Mouse (Mus musculus) heart, postnatal 36 days (tissue): Measurements from ENCODE around the gene Tubb1. TPM values are rescaled to one million over a fixed set of nuclear protein-coding genes. Genes with fewer than 3 reads are reported as not detected.

Source experiments
- DNase-seq, 2 experiments: peaks; one replicate each; pipeline ENCODE4 v3.0.0; 2021 to 2022
- intact Hi-C: fragments of 180-260 bp; cut with DNase I; formaldehyde crosslinking; loops from one replicate; pipeline ENCODE4 v1.15.1; 2025
- total RNA-seq, 2 experiments: library from RNA; stranded (reverse); gene quantifications; 2 replicates each; pipeline ENCODE4 v1.2.3; 2021

Tubb1 gene
- total RNA-seq, 2 experiments from 2014 or later: 3.8 to 4.1 TPM

DNA sequence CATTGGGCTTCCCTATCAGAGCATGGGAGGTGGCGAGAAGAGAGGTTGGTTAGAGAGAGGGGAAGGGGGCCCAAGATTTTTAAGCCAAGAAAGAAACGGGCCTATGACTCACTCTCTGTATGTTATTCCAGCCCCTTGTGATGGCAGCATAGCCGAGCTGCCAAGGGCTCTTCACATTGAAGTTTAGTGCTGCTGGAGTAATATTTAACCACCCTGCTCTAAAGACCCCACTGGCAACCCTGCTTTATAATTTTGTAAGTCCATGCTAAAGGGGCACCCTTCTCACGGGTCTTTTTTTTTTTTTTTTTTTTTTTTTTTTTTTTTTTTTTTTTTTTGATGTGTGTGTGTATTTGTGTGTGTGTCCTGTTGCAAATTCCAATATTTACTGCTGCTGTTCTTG lies 8.6 kb upstream of the Tubb1 start:
- intact Hi-C loops: no loop called here
- no peak for DNase-seq

DNA sequence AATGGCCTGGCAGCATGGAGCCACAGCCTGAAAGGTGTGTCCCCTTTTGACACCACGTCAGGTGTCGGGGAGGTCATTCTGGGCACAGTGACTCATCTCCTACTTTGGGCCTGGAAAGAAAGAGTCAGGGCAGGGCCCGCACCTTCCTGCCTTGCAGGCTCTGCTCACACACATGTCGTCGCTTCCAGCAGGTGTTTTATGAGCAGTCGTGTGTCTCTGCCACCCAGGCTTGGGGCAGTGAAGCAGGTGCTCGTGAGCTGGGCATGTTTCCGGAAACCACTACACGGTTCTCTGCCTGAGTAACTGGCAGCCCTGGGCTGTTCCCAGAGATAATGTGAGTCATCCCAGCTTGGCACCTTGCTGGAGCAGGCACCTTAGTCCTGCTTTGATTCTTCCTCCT lies 8.0 kb upstream of the Tubb1 start:
- intact Hi-C loops: no loop called here
- DNase-seq: peak in 1 of 2 experiments; percentile 6

DNA sequence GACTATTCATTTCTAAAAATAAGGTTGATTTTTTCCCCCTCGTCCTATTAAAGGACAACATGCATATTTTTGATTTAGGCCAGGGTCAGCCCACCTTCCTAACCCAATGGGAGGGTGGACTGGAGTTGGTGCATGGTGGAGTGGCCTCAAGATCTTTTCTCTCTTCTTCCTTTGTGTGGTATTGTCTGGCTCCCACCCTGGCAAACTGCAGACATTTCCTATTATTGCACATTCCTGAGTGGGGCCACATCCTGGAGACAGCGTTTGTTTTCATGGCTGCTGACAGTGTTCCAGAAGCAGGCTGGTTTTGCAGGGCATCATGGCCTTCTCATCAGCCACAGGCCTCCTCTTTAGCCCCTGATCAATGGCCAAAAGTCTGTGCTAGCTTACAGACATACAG lies 7.4 kb upstream of the Tubb1 start:
- DNase-seq: no peak
- intact Hi-C loops: no loop called here

DNA sequence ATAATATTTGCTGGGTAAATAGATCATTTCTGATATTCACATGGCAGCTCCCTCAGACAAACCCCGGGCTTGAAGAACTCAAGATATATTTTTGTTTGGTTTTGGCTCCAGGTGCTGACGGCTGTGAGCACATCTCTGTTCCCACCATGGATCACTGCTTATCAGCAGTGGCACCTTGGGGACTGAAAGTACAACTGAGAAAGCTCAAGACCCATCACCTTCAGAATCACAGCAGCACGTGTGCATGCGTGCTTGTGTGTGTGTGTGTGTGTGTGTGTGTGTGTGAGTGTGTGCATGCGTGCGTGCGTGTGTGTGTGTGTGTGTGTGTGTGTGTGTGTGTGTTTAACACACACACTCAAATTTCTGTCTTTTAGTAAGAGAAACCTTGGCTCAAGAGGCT lies 6.1 kb upstream of the Tubb1 start:
- intact Hi-C loops: no loop called here
- no peak for DNase-seq

DNA sequence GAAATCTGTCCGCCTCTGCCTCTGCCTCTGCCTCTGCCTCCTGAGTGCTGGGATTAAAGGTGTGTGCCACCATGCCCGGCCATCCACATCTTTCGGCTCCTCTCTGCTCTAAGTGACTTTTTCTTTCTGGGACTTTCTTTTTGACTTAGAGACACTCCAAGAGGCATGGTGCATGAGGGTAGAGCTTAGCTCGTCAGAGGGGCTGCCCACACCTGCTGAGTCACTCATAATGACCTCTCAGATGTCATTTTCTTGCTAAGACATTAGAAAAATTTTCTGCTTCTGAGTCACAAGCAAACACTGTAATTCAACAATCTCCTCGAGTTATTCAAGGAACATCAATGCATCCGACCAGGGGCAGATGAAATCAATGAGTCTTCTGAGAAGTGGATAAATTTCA lies 5.5 kb upstream of the Tubb1 start:
- DNase-seq: no peak
- intact Hi-C loops: no loop called here

DNA sequence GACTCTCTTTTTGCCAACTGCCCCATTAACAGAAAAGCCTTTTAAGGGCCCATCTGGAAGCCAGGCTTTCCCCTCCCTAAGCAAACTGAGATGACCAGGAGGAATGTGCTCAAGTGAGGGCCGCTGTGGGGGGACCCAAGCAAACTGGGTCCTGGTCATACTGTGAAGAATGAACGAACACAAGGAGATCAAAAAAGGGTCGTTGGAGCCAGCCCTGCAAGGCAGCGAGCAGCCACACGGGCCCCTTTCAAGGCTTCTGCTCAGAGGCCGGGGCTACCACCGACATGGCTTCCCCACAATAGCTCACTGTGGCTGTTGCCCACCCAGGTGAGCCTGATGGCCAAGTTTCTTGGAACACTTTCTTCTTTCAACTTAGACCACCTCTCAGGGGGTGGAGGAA lies 4.0 kb upstream of the Tubb1 start:
- no peak for DNase-seq
- intact Hi-C loops: no loop called here

DNA sequence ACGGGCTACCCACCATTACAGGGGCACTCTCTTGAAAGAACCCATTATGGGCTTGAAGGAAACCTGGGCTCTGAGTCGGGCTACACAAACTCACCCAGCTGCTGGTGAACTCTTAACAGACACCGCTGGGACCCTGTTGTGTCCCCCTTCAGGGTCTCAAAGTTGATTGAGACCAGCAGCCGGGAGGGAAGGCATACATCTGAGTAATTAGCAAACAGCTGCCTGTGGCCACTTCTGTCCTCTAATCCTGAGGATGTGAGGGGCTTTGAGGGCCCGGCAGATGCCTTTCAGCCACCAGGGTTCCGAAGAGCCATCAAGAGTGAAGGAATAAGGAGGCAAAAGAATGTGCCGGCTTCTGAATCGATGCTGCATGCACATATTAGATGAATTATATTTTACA lies 3.6 kb upstream of the Tubb1 start:
- no peak for DNase-seq
- intact Hi-C loops: no loop called here

DNA sequence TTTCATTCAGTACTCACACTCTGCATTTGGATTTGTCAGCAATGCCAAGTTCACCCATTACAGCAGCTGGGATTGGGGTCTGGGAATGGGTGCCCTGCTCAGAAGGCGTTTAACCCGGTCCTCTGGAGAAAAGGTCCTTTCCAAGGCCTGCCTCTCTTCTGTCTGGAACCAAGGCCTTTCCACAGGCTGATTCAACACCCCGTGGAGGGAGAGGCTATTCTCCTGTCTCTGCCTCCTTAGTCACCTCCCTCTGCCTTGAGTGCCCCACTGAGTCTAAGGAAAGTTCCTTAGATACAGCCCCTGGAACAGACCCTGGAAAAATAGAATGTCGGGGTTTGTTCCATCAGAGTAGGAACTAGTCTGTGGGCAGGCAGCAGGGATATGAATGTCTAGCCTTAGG lies 2.1 kb upstream of the Tubb1 start:
- DNase-seq: no peak
- intact Hi-C loops: no loop called here

DNA sequence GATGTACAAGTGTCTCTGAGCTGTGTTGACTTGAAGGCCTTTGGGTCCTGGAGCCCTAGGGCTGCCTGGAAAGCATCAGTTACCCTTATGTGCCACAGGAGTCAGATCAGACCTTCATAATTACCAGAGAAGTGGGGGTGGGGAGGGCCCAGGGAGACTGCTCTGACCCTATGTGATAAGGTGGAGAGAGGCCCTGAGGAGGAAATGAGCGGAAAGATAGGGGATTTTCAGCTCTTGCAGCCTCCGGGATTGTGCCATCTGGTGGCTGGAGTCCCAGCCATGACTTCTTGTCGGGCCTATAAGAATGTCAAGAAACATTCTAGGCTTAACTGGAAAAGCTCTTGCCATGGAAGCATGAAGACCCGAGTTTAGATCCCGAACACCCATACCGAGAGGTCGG lies 3.2 kb downstream of the Tubb1 start:
- DNase-seq: no peak
- intact Hi-C loops: loop anchor here (1.0 kb wide), 1 partner anchor 142 kb away; no protein-coding TSS in a partner anchor

DNA sequence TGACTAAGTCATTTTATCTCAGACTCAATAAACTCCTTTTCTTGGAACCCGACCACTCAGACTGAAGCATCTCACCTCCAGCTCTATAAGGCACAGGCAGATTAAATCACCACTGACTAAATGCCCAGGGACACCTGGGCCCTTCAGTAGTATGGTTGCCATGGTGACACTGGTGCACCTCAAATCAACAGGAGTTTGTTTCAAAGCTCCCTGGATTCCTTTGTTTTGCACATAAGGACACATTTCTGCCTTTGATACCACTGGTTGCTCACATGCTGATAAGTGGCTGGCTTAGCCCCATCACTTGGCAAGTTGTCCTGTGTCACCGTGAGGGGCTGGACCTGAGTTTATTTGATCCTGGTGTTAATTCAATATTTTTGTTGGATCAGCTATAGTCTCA lies 8.9 kb downstream of the Tubb1 start:
- DNase-seq: no peak
- intact Hi-C loops: no loop called here

DNA sequence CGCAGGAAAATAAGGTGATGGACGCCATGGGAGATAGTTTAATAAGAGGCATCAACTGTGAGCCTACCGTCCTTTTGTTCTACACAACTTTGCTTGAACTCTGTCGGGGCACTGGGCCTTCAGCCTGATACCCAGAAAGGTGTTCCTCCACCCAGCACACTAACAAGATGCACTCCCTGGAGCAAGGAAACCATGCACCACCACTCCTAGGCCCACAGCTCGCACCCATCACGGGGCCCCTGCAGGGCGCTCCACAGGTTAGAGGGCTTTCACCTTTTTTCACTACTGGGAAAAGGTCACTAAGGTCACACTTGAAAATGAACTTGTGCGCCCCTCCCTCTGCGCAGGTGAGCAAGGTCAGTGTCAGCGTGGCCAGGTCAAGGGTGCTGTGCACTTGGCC lies 12.9 kb downstream of the Tubb1 start:
- intact Hi-C loops: loop anchor here (10.0 kb wide), 1 partner anchor 799 kb away; no protein-coding TSS in a partner anchor
- DNase-seq: peak in 1 of 2 experiments; percentile 14

DNA sequence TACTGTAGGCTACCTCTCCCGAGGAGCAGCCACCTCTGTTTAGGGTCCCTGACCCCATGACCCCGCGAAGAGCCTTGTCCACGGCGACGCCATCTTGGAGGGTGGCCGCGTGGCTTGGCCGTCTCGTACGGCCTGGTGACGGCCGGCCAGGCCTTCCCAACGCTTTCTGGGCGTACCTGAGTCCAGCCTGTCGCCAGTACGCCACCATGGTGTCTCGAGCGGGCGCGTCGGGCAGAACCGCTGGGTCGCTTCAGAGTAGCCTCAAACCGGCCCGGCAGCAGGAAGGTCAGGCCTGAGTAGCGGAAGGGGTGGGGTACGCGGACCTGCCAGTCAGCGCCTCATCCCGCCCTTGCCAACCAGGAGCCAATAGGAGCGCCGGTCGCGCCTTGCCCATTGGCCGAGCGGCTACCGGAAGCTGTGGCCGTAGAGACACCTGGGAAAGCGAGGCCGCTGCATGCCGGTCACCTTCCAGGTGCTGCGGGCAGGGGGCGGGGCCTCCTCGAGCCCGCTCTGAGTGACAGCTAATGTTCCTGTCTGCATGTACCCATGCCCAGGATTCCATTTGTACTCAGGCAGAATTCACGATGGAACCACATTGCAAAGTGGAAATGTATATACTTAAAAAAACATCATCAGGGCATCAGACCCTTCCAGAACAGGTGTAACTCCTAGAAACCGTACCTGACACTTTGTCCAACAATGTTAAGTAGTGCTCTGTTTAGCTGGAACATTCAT lies 13.5 kb downstream of the Tubb1 start, which contains the start of gene Atp5e:
TSS of gene Atp5e (minus strand) at position 317 of the 735 bp plus-strand sequence.
- DNase-seq: peak; percentile 94
- intact Hi-C loops: loop anchor here (10.0 kb wide), 1 partner anchor 799 kb away; no protein-coding TSS in a partner anchor

DNA sequence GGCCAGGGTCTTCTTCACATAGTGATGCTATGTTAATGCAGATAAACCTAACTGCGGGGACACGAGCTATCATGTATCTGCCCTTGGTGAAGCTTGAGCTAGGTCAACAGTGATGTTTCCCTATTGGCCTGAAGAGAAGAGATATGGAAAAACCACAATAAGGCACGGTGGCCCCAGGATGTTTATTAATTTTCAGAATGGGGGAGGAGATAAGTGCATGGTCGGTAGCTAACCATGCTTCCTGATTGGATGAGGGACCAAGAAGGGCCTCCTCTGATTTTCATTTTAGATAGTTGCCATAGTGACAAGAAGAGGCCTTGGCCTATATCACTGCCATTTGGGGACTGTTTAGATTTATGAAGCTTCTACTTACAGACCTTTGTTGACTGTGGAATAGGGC lies 19.8 kb downstream of the Tubb1 start:
- intact Hi-C loops: loop anchor here (5.0 to 10.0 kb wide), 2 partner anchors 387 to 396 kb away; partner anchors contain the start of gene Stx16
- DNase-seq: no peak

DNA sequence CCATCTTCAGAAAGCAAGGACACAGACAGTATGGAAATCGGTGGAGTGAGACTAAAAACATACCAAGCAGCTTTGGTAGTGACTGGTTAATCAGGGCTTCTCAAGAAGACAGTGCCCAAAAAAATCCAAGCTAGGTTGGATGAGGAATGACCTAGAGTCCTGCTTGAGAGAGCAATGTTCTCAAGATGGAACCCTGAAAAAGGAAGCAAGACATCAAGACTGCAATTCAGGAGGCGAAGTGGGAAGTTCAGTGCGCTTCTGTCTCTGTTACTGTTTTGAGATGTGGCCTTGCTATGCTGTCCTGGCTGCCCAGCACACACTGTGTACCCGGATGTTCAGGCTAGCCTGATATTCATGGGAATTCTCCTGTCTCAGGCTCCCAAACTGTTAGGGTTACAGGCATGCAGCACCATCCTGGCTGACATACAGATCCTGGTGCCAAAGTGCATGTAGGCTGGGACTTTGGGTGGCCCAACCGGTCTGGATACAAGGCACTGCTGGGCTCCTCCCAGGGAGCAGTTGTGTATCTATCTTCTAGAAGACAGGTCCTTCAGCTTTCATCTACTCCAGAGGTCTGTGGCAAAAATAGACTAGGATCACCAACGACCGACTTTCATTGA lies 20.4 kb downstream of the Tubb1 start:
- intact Hi-C loops: loop anchor here (5.0 to 10.0 kb wide), 2 partner anchors 386 to 396 kb away; partner anchors contain the start of gene Stx16

DNA sequence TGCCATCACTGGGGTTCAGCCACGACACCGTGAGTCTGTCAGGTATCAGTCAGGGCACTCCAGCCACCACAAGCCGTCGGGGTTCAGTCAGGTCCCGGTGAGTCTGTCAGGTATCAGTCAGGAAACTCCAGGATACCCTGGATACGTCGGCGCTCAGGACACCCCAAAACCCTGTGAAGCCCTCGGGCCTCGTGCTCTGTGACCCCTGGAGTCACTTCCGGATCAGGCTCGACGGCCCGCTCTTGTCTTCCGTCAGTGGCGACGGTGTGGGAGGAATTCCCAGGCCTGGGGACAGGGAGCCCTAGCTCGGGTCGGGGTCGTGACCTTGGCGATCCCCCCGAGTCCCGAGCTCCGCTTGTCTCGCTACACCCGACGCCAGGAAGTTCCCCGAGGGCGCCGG lies 21.9 kb downstream of the Tubb1 start:
- intact Hi-C loops: loop anchor here (2.0 to 10.0 kb wide), 4 partner anchors 34 to 398 kb away; partner anchors contain the start of genes Ctsz and Stx16
- DNase-seq: no peak

More for the DNA sequence above, 20.4 kb downstream of the Tubb1 start:
- DNase-seq: no peak

DNA sequence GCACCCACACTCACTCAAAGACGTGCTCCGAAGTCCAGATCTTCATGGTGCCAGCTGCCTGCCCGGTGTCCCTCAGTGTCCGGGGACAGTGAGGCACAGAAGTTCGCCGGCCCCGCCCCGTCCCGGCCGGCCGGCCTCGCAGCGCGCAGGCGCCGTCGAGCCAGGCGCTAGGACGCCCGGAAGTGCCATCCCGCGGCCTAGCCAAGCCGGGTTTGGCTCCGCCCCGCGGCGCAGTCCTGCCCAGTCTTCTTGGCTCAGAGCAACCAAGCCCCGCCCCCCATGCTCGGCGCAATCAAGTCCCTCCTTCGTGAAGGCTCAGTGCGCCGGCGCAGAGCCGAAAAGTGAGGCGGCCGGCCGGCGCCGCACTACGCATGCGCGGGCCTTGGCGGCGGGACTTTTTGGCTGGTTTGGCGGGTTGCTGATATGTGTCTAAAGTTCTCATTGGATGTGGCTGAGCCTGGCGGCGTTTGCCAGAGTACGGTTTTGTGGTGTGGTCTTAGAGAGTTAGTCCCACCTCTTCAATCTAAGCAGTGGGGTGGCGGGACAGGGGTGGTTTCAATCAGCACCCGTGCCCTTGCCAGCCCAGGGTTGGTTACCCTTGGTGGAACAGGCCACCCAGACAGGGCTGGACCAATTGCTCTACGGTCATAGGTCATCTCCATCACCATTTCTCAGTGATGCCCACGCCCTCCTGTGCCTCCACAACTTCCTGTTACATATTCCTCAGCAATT lies 22.5 kb downstream of the Tubb1 start, which contains the start of gene Prelid3b:
TSS of gene Prelid3b (minus strand) at position 264 of the 732 bp plus-strand sequence.
- DNase-seq: peak; percentile 99
- intact Hi-C loops: loop anchor here (2.0 to 10.0 kb wide), 4 partner anchors 34 to 398 kb away; partner anchors contain the start of genes Ctsz and Stx16

DNA sequence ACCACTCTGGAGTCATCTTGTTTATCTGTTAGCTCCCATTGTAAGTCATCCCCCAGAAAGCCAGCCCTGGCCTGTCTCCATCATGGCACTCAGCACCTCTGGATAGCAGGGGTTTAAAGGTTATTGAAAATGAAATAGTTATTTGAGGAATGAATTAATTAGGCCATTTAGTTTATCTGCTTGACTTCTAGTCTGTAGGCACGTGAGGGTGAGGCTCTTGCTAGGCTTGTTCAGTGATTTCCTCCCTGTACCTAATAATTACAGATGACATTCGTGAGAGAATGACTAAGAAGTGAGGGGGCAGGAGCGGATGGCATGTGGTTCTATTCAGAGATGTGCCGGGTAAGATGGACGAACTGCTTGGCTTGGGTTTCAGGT lies 23.0 kb downstream of the Tubb1 start:
- intact Hi-C loops: loop anchor here (2.0 to 10.0 kb wide), 4 partner anchors 35 to 399 kb away; partner anchors contain the start of genes Ctsz and Stx16
- DNase-seq: no peak

DNA sequence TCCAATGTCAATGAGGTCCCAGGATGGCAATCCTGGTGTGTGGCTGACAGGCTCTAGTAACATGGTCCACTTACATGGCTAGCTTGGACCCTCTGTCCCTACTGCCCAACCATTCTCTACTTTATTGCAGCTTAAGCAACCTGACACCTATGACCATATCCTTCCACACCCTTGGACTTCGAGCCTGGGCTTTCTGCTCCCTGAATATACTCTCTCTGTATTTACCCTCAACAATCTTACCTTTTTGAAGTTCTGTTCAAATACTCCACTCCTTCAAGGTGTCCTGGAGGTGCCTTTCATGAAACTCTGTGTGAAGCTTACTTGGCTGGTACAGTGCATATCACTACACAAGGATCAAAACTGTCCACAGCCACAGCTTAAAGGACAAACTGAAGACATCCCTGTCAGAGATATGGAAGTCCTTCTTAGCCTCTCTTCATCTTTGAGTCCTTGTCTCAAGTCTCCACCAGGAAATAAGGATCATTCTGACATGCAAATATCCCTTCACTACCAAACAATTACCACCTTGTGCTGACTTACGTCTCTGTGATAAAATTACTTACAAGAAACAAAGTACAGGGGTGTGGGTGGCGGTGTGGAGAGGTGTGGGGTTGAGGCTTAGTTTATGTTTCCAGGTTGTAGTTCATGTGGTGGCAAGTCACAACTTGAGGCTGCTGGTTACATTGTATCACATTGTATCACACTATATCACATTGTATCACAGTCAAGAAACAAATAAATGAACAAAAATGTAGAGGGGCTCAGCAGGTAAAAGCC lies 27.2 kb downstream of the Tubb1 start:
- intact Hi-C loops: loop anchor here (10.0 kb wide), 1 partner anchor 403 kb away; the partner anchor contains the start of gene Stx16
- DNase-seq: no peak

DNA sequence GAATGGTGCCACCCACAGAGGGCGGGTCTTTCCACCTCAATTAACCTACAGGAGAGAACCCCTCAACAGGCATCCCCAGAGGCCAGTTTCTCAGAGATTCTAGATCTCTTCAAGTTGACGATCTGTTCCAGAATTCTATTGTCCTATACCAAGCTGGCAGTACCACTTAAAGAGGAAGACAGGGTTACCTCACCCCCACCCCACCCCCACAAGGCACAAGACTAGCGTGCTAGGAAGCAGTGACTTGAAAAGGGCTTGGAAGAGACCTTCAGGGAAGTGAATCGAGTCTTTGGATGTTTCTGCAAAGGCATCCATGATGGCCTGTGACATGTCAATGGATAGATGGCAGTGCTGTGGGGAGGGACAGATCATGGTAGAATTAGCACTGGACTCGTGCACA lies 28.3 kb downstream of the Tubb1 start:
- no peak for DNase-seq
- intact Hi-C loops: loop anchor here (10.0 kb wide), 1 partner anchor 404 kb away; the partner anchor contains the start of gene Stx16

DNA sequence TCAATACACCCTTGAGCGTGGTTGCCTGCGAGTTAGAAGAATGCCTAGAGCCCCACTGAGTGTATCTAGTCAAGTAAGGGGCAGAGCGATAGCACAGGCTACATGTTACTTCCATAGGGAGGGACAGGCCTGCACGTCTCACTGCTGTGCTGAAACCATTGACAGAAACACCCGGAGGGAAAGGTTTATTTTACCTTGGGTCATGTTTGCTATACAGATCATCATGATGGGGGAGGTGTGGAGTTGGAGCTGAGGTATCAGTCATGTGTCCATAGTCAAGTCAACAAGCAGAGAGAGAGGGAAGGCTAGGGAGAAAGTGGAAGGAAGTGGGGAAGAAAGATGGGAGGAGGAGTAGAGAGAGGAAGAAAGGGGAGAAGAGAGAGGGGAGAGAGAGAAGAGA lies 36.5 kb downstream of the Tubb1 start:
- intact Hi-C loops: no loop called here
- no peak for DNase-seq
